Mouse (Mus musculus): ENCODE results near the gene A230050P20Rik.

Gene A230050P20Rik

GRCm38 (mm10) chr9:20872991-20873390, 4.5 kb downstream of the A230050P20Rik start:
- ATAC-seq (ENCODE audit: insufficient number of reproducible peaks, low FRiP score, low TSS enrichment) = no peak

DNA sequence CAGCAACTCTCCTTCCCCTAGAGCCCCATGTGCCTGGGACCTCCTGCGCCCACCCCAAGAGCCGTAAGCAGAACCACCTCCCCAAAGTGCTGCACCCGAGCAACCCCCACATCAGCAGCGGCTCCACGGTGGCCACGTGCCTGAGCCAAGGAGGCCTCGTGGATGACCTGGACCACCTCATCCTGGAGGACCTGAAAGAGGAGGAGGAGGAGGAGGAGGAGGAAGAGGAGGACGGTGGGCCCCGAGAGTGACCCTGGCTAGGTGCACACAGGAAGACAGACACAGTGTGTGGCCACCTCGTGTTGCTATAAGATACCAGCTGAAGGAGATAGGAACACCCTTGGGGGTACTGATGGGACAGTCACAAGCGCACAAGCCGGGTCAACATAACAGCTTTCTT, 5.1 kb downstream of the A230050P20Rik start:
- ATAC-seq (ENCODE audit: insufficient number of reproducible peaks, low FRiP score, low TSS enrichment) = no peak

GRCm38 (mm10) chr9:20875021-20875790, 6.8 kb downstream of the A230050P20Rik start:
- no peak for ATAC-seq (ENCODE audit: insufficient number of reproducible peaks, low FRiP score, low TSS enrichment)

DNA sequence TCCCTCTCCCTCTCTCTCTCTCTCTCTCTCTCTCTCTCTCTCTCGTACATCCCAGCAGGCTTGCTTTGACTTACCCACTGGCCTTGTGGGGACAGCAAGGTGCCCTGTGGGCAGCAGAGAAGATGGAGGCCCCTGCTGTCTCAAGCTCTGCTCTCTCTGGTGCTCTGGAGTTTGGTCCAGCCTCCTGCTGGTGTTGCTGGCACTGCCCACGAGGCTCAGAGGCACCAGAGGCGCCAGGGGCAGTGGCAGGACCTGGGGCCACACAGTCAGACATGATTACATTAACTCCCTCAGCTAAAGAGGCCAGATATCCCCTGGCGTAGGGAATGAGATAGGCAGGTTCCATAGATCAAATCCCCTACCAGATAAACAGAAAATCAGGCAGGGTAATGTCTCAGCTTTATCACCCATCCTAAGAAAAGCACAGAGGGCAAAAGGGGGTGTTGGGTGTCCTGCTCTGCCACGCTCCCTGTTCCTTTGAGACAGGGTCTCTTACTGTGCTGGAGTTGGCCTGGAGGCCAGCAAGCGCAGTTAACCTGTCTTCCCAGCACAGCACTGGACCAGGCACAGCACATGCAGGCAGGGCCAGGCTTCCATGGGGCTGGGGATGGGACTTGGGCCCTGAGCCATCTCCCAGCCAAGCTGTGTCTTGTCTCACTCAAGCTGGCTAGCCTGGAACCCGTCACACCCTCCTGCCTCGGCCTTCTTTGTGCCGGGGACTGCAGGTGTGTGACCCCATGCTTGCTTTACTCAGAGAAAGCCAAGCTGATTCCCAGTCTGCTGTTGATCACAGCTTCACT, 8.1 kb downstream of the A230050P20Rik start:
- ATAC-seq (ENCODE audit: insufficient number of reproducible peaks, low FRiP score, low TSS enrichment) = no peak

GRCm38 (mm10) chr9:20877118-20878040, 8.9 kb downstream of the A230050P20Rik start:
- no peak for ATAC-seq (ENCODE audit: insufficient number of reproducible peaks, low FRiP score, low TSS enrichment)

- ATAC-seq (ENCODE audit: insufficient number of reproducible peaks, low FRiP score, low TSS enrichment) = peak; percentile 92
These were observed 9.7 kb downstream of the A230050P20Rik start for GRCm38 (mm10) chr9:20878041-20878709.

GRCm38 (mm10) chr9:20878710-20879065, 10.2 kb downstream of the A230050P20Rik start:
- 0 out of 2 replicates have a peak, but pooled peaks have one; percentile 12 for ATAC-seq (ENCODE audit: insufficient number of reproducible peaks, low FRiP score, low TSS enrichment)

DNA sequence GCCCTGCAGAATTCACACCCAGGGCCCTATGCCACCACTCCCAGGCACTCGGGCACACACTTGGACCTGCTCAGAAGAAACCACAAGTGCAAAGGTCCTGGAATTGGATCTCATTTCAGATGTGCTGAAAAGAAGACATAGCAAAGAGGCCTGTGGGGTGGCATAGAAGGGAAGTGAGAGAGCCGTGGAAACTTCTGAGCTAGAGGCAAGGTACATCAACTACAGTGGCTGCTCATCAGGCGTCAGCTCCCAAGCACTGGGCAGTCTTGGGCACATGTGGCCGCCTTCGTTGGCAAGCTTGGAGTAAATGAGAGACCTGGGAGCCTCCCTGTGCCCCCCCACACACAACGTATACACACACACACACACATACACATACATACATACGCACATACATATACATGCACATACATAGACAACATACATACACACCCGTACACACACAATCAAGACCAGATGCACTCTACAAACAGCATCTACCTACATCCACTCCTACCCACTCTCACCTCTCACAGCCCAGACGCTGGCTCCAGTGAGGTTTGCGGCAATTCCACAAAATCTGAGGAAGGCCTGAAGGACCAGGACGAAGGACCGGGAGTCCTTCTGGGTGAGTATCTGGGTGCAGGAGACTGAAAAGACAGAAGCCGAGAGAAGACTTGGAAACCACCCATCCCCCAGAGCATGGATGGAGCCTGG, 10.8 kb downstream of the A230050P20Rik start, which contains the start of gene Angptl6:
TSS of gene Angptl6 (minus strand) at position 631 of the 696 bp plus-strand sequence.
- no peak for ATAC-seq (ENCODE audit: insufficient number of reproducible peaks, low FRiP score, low TSS enrichment)

- ATAC-seq (ENCODE audit: insufficient number of reproducible peaks, low FRiP score, low TSS enrichment) = no peak
These were observed 18.1 kb downstream of the A230050P20Rik start for GRCm38 (mm10) chr9:20886563-20886962.

DNA sequence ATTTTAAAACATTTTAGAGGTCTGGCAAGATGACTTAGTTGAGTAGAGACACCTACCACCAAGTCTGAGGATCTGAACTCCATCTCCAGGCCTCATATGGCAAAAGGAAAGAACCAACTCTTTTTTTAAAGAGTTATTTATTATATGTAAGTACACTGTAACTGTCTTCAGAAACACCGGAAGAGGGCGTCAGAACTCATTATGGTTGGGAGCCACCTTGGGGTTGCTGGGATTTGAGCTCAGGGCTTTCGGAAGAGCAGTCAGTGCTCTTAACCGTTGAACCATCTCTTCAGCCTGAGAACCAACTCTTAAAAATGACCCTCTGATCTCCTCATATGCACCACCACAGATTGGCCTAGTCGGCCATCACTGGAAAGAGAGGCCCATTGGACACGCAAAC, 18.7 kb downstream of the A230050P20Rik start:
- no peak for ATAC-seq (ENCODE audit: insufficient number of reproducible peaks, low FRiP score, low TSS enrichment)

GRCm38 (mm10) chr9:20887704-20888385, 19.4 kb downstream of the A230050P20Rik start, which contains the start of gene Ppan:
TSS of gene Ppan (plus strand) at chr9:20888175.
- peak; percentile 97 for ATAC-seq (ENCODE audit: insufficient number of reproducible peaks, low FRiP score, low TSS enrichment)

DNA sequence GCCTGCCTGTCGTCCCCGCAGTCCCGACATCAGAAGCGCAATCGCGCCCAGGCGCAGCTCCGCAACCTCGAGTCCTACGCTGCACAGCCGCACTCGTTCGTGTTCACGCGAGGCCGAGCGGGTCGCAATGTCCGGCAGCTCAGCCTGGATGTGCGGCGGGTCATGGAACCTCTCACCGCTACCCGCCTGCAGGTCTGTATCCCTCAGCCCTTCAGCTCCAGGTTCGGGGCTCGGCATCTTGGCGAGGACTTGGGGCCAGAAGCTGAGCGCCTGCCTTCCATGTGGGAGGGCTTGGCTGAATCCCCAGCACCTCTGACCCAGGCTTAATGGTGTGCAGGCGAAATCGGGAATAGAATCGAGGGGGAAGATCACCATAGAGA, 19.9 kb downstream of the A230050P20Rik start:
- 0 out of 2 replicates have a peak, but pooled peaks have one; percentile 2 for ATAC-seq (ENCODE audit: insufficient number of reproducible peaks, low FRiP score, low TSS enrichment)

- no peak for ATAC-seq (ENCODE audit: insufficient number of reproducible peaks, low FRiP score, low TSS enrichment)
These were observed 21.0 kb downstream of the A230050P20Rik start for GRCm38 (mm10) chr9:20889185-20890141.

DNA sequence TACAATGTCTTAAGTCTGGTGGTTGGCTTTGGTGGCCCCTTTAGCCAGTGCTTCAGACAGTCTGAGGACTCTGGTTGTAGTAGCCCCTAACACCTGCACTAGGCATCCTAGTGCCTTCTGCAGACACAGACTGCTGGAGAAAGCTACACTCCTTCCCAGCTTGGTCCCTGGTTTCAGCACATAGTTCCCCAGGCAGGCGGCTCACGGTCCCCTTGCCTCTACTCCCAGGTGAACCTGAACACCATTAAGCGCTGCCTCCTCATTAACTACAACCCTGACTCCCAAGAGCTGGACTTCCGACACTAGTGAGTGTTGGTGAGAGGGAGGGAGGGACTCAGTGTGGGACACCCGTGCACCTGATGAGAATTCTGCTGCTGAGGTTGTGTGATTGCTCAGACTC, 22.0 kb downstream of the A230050P20Rik start:
- no peak for ATAC-seq (ENCODE audit: insufficient number of reproducible peaks, low FRiP score, low TSS enrichment)

DNA sequence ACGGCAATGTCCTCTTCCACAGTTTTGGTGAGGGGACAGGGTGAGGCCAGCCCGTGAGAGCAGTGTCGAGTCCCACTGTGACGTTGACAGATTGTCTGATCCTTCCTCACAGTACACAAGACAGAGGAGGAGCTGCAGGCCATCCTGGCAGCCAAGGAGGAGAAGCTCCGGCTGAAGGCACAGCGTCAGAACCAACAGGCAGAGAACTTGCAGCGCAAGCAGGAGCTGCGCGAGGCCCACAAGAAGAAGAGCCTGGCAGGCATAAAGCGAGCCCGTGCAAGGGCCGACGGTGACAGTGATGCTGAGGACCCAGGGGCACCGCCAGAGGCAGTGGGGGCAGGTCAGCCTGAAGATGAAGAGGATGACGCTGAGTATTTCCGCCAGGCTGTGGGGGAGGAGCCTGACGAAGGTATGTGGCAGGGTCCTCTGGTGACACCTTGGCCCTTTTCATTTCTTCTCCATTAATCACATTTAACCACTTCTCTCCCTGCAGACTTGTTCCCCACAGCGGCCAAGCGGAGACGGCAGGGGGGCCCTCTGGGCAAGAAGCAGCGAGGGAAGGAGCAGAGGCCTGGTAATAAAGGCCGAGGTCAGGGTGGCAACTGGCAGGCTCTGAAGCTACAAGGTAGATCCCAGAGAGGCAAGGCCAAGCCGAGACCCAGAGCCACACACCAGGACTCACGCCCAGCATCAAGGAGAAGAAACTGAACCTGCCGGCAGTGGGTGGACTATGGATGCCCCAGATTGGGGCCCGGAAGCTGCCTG, 23.1 kb downstream of the A230050P20Rik start:
- no peak for ATAC-seq (ENCODE audit: insufficient number of reproducible peaks, low FRiP score, low TSS enrichment)

DNA sequence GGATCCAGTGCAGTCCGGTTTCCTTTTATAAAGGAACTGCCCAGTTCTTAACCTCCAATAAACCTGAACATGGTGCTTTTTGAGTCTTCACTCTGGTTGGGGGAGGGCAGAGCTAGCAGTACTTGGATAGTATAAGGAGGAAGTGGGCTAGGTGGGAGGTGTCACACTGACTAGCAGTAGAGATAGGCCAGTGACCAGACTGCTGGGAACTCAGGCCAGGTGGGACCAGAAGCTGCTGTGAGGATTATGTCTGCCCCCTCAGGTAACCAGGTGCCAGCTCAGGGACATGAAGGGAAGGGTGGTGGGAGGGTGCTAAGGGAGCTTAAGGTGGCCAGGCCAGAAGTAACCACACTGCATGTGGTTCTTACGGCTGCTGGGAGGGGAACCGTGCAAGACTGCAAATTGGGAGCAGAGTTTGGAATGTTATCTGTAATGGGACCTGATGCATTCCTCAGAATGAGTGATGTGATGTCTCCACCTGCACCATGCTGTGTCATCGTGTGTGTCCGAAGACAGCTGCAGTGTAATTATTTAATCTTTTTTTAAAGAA, 23.7 kb downstream of the A230050P20Rik start:
- ATAC-seq (ENCODE audit: insufficient number of reproducible peaks, low FRiP score, low TSS enrichment) = no peak

DNA sequence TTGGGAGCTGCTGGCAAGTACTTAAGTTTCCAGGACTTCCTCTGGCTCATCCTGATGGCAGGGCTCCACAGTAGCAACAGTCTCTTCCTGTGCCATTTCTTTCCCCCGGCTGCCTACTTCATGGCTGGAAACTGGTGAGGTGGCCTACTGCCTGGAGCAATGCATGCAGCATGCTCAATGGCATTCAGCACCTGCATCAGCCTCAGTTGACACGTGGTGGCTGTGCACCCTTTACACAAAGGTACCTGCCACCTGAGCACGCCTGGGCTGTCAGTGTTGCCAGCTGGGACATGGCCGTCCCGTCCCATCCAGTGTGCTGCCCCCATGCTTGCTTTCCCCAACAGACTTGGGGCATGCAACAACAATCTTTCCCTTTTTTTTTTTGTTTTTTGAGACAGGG, 24.6 kb downstream of the A230050P20Rik start:
- ATAC-seq (ENCODE audit: insufficient number of reproducible peaks, low FRiP score, low TSS enrichment) = no peak
